Mouse (Mus musculus) G1E (cell line): Measurements from ENCODE around the gene Foxn1. TPM values are rescaled to one million over a fixed set of nuclear protein-coding genes. Genes with fewer than 3 reads are reported as not detected.

Experiments used
- ATAC-seq: 2 replicates; pipeline ENCODE4 v1.8.0; 2016; ENCODE audit warnings: mild to moderate bottlenecking; ENCODE audit not compliant: insufficient number of reproducible peaks, poor library complexity, low FRiP score, severe bottlenecking; ENCODE audit errors: extremely low read depth
- DNase-seq: peaks from one replicate; pipeline ENCODE4 v3.0.0; 2012; ENCODE audit warnings: low spot score
- H3K27me3 ChIP-seq: 2 replicates; pipeline ENCODE4 v1.6.1; 2012; ENCODE audit warnings: mild to moderate bottlenecking, low read length, inconsistent platforms; ENCODE audit not compliant: insufficient read depth
- H3K36me3 ChIP-seq: replicated peaks from 2 replicates; pipeline ENCODE3; 2012; ENCODE audit warnings: mild to moderate bottlenecking, inconsistent platforms
- H3K4me1 ChIP-seq: 2 replicates; pipeline ENCODE4 v1.6.1; 2012; ENCODE audit warnings: low read depth, low read length, inconsistent platforms, mixed read lengths; ENCODE audit not compliant: insufficient read depth
- H3K4me3 ChIP-seq: 2 replicates; pipeline ENCODE4 v1.5.1; 2012; ENCODE audit warnings: low read depth, mild to moderate bottlenecking, inconsistent platforms, low read length, moderate library complexity, mixed read lengths
- H3K9me3 ChIP-seq: replicated peaks from 2 replicates; pipeline ENCODE4 v1.6.1; 2012; ENCODE audit warnings: inconsistent platforms
- CTCF ChIP-seq: IDR thresholded peaks from 2 replicates; pipeline ENCODE4 v1.5.1; 2012; ENCODE audit warnings: low read depth, low read length, inconsistent platforms, mixed read lengths
- GATA1 ChIP-seq: IDR thresholded peaks from 2 replicates; pipeline ENCODE4 v1.6.1; 2012; ENCODE audit warnings: borderline replicate concordance, low read length, inconsistent platforms, mixed read lengths
- GATA2 ChIP-seq: IDR thresholded peaks from 2 replicates; pipeline ENCODE4 v1.6.1; 2012; ENCODE audit warnings: low read depth, low read length, inconsistent platforms, borderline replicate concordance
- POLR2AphosphoS5 ChIP-seq: IDR thresholded peaks from 2 replicates; pipeline ENCODE4 v1.6.1; 2012; ENCODE audit warnings: low read depth, low read length, inconsistent platforms; ENCODE audit not compliant: insufficient replicate concordance
- TAL1 ChIP-seq: conservative IDR thresholded peaks from 2 replicates; pipeline ENCODE4 v1.6.1; 2012; ENCODE audit warnings: low read depth, low read length, inconsistent platforms, mixed read lengths
- polyA plus RNA-seq: library from polyadenylated mRNA; stranded (reverse); fragments of >175 nt; gene quantifications from 2 replicates; pipeline ENCODE4 v1.2.3, GENCODE M21; 2012
- total RNA-seq, 2 experiments: library from RNA; stranded (forward) in 1 of 2; stranded (reverse) in 1 of 2; fragments of 200-1000 nt in 1 of 2; fragments of >200 nt in 1 of 2; fragmentation: Nextera tagmentation in 1 of 2; gene quantifications; 2 replicates each; pipeline ENCODE4 v1.2.3; 2014 to 2017

Foxn1 gene
- total and polyA plus RNA-seq, 3 experiments: 0.05 TPM; not detected in 2

GRCm38 (mm10) chr11:78416854-78417253 is 30.5 kb upstream of the Foxn1 start:
- DNase-seq: no peak
- no peak for TF ChIP-seq GATA2
- no peak for TF ChIP-seq TAL1
- no peak for TF ChIP-seq POLR2AphosphoS5
- no peaks in the 10 kb centered on the region for H3K9me3 ChIP-seq
- H3K36me3 ChIP-seq: no peaks in the 10 kb centered on the region
- no peak for ATAC-seq
- peaks cover 60% of the 10 kb centered on the region for H3K27me3 ChIP-seq
- H3K4me3 ChIP-seq: no peak overlapping the region
- peaks cover 12% of the 10 kb centered on the region for H3K4me1 ChIP-seq

GRCm38 (mm10) chr11:78412861-78413260 is 26.5 kb upstream of the Foxn1 start:
- no peak for ATAC-seq
- Histone ChIP-seq H3K36me3 (no peaks in the 10 kb centered on the region), H3K27me3 (peaks cover 40% of the 10 kb centered on the region), H3K9me3 (no peaks in the 10 kb centered on the region), H3K4me3 (no peak overlapping the region), H3K4me1 (0 out of 2 replicates have a peak, but pooled peaks cover 2% of the 10 kb centered on the region)
- TF ChIP-seq CTCF (no peak), TAL1 (no peak), GATA2 (no peak), POLR2AphosphoS5 (no peak), GATA1 (no peak)
- DNase-seq: no peak

- TF ChIP-seq GATA2 (no peak), POLR2AphosphoS5 (no peak)
- H3K4me1 ChIP-seq: 0 out of 2 replicates have a peak, but pooled peaks cover 2% of the 10 kb centered on the region
- no peak for ATAC-seq
- no peaks in the 10 kb centered on the region for H3K9me3 ChIP-seq
- H3K36me3 ChIP-seq: no peaks in the 10 kb centered on the region
- no peak overlapping the region for H3K4me3 ChIP-seq
- H3K27me3 ChIP-seq: peaks cover 36% of the 10 kb centered on the region
- no peak for DNase-seq
These were observed 26.0 kb upstream of the Foxn1 start for GRCm38 (mm10) chr11:78412324-78412850.

GRCm38 (mm10) chr11:78411606-78412323 is 25.4 kb upstream of the Foxn1 start:
- peaks cover 30% of the 10 kb centered on the region for H3K27me3 ChIP-seq
- no peak for DNase-seq

GRCm38 (mm10) chr11:78408256-78409240 is 22.2 kb upstream of the Foxn1 start:
- no peak overlapping the region for H3K4me3 ChIP-seq
- no peaks in the 10 kb centered on the region for H3K36me3 ChIP-seq
- H3K27me3 ChIP-seq: peaks cover 24% of the 10 kb centered on the region
- DNase-seq (no peak), ATAC-seq (no peak)
- TF ChIP-seq CTCF: no peak
- no peak for TF ChIP-seq TAL1
- no peak for TF ChIP-seq POLR2AphosphoS5
- no peak for TF ChIP-seq GATA1
- TF ChIP-seq GATA2: no peak
- H3K9me3 ChIP-seq: no peaks in the 10 kb centered on the region
- H3K4me1 ChIP-seq: 0 out of 2 replicates have a peak, but pooled peaks cover 2% of the 10 kb centered on the region

More at GRCm38 (mm10) chr11:78411606-78412323, 25.4 kb upstream of the Foxn1 start:
- H3K4me3 ChIP-seq: no peak overlapping the region
- no peak for TF ChIP-seq GATA1
- TF ChIP-seq TAL1: no peak
- no peak for TF ChIP-seq CTCF
- TF ChIP-seq POLR2AphosphoS5: no peak
- TF ChIP-seq GATA2: no peak
- H3K9me3 ChIP-seq: no peaks in the 10 kb centered on the region
- no peak for ATAC-seq
- H3K36me3 ChIP-seq: no peaks in the 10 kb centered on the region
- H3K4me1 ChIP-seq: 0 out of 2 replicates have a peak, but pooled peaks cover 2% of the 10 kb centered on the region

GRCm38 (mm10) chr11:78402062-78402461 is 15.7 kb upstream of the Foxn1 start:
- no peak for ATAC-seq
- Histone ChIP-seq H3K4me1 (no peaks in the 10 kb centered on the region), H3K27me3 (peaks cover 34% of the 10 kb centered on the region), H3K4me3 (no peak overlapping the region), H3K9me3 (no peaks in the 10 kb centered on the region), H3K36me3 (no peaks in the 10 kb centered on the region)
- DNase-seq: no peak
- TF ChIP-seq CTCF: no peak
- no peak for TF ChIP-seq GATA2
- TF ChIP-seq POLR2AphosphoS5: no peak
- no peak for TF ChIP-seq TAL1
- no peak for TF ChIP-seq GATA1
